Mouse (Mus musculus) adipocyte (in vitro differentiated cells): ENCODE data around the gene Ccdc89.

ENCODE experiments used
- DNase-seq: peaks from one replicate; pipeline ENCODE4 v3.0.0-alpha.2; 2016; ENCODE audit warnings: low spot score

Ccdc89 gene

DNA sequence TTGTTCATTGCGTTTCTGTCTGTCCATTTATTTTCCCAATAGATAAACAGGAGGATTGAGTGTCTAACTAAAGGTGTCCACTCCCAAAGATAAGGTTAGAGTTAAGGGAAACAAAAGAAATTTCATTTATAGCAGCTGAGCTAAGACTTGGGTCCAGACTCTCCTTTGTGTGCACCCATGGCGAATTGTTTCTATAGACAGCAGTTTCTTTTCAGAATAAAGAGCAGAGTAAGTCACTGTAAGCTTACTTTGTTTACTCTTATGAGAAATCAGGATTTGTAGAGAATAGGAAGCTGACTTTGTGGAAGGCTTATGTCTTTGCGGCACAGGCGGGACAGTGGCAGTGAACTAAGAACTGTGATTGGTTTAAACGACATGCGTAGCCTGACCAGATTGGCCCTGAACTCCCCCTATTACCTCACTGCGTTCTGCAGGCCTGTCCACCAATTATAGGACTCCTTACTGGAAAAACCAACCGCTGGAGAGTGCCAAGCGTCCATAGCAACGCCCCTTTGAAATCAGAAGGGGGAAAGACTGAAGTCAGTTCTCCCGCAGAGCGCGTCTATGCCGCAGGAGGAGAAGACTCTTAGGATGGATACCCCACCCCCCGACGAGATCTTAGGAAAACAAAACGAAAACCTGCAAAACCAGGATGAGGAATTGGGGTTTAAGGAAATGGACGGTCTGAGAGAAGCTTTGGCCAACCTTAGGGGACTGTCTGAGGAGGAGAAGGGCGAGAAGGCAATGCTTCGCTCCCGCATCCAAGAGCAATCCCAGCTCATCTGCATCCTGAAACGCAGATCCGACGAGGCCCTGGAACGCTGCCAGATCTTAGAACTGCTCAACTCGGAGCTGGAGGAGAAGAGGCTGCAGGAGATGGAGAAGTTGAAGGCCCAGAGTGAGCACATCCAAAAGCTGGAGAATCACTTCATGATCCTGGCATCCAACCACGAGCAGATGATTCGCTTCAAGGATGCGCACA lies at the start of gene Ccdc89:
Gene Ccdc89, plus strand, starts transcription at position 558 of the 982 bp plus-strand sequence.
- peak; percentile 93 for DNase-seq

DNA sequence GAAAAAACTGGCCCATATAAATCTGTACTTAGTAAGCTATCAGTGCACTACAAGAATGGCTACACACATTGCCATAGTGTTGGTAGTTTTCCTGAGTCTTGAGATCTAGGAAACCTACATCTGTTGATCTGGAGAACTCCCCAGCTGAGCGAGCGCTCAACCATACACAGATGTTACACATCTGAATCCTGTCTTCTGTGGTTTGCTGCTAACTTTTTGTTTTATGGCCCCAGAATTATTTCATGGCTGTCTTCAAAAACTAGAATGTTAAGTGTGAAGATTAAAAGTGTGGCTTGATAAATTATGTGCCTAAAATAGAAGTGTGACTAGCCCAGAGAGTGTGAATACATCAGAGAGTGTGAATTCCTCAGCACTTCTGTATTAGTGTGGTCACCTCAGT lies 42.0 kb upstream of the Ccdc89 start:
- no peak for DNase-seq

DNA sequence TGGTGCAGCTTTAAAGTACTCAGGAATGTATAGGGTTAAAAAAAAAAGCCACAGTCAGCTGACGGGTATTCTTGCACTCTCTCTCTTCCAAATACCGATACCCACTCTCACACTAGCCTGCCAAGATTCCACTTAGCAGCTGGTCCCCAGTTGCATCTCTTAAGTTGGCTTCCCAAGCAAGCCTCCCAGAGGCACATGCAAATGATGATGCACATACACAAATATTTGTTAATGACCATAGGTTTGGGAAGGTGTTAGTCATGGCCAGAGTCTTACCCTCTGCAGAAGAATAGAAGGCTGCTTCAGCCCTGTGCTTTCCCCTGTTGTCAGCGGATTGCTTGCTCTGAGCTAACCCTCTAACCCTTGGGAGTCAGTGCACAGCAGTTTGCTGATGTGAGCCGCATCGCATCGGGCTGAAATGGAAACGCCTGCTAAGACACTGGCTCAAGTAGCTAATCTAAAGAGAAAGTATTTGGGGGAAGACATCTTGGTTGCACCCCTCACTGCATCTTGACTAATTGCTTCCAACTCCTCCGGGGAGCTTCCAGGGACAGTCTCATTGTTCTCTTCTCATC lies 39.4 kb upstream of the Ccdc89 start:
- no peak for DNase-seq

DNA sequence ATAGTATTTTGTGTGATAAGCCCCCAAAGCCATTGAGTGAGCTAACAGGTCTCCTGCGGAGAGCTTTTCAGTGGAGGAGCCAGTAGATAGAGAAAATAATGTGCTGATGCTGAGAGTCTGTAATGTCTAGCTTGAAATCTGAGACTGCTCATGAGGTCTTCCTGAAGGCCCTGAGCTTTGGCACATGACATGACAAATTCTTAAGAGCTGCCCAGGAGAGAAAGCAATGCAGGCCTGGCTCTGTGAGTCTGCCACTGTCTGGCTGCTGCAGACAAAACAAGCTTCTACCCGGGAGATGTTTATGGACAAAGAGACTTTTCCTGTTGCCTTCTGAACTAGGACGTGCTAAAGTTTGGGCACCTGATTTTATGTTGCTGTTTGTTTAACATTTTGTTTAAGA lies 36.6 kb upstream of the Ccdc89 start:
- no peak for DNase-seq

DNA sequence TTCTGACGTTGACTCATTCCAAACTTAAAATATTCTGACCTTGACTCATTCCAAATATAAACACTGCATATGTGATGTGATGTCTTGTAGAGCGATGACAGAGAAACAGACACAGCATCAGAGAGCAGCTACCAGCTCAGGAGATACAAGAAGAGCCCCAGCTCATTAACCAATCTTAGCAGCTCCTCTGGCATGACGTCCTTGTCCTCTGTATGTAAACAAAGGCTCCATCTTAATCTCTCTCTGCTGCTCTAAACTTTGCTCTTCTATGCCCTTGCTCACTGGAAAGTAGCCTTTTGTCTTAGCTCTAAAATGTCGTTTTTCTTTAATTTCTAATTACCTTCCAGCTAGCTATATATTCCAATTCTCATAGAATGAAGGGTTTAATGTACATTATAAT lies 31.3 kb upstream of the Ccdc89 start:
- no peak for DNase-seq

DNA sequence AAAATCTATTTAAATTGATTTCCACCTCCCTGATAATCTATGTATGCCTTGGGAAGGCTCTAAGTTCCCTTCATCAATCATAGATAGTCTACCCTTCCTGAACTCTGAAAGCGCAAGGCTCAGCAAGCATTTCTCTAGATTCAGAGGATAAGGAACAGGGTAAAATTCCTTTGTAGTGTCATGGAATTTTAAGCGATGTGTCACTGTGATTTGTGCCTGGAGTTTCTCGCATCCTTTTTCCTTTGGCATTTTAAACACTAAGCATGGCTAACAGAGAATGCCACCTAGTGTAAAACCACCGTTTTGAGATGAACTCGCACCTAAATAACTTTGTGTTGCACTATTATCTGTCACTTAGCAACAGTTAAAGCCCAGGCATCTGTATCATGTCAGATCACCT lies 30.4 kb upstream of the Ccdc89 start:
- DNase-seq, result no peak

DNA sequence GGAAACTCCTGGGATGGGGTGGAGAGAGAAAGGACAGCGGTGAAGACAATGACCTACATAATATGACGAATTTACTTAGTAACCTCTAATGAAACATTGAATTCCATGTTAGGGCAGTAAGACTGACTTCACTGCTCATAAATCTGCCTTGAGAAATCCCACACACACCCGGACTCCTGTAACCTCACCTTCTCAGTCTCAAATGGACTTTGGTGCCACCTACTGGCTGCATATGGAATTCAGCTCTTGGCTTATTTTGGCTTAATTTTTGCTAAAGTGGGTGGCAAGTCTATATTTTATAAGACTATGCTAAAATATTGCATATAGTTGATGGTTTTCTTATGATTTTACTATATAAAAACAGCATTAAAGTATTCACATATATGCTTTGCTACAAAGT lies 16.4 kb upstream of the Ccdc89 start:
- peak; percentile 78 for DNase-seq

DNA sequence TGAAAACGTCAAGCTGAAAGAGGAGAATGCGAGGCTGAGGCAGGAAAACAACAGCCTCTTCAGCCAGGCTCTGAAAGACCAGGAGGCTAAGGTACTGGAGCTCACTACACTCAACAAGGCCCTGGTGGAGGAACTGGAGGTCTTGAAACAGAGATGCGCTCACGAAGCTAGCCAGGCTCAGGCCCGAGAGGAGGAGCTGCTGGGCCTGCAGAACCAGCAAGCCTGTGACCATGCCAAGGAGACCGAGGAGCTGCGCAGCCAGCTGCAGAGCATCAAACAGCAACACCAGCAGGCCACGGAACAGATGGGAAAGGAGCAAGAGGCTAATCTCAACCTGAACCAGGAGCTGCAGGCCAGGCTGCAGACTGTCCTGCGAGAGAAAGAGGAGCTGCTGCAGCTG lies 629 bp downstream of the Ccdc89 start:
- no peak for DNase-seq

DNA sequence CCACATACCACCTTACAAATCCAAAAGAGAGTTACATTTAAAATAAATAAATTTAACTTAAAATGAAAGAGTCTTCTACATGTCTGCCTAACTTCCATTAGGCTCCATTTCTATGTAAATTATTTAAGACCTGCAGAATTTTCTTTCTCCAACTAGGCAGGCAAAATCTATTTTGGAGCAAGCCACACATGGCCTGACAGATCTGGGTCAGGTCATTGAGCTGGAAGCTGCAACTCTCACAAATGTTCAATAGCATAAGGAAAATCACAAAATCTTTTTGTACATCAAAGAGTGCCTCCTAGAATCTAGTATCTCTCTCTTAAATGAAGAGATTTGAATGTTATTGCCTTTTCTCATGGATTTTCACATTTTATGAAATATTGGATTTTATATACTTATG lies 5.8 kb downstream of the Ccdc89 start:
- DNase-seq, result no peak

DNA sequence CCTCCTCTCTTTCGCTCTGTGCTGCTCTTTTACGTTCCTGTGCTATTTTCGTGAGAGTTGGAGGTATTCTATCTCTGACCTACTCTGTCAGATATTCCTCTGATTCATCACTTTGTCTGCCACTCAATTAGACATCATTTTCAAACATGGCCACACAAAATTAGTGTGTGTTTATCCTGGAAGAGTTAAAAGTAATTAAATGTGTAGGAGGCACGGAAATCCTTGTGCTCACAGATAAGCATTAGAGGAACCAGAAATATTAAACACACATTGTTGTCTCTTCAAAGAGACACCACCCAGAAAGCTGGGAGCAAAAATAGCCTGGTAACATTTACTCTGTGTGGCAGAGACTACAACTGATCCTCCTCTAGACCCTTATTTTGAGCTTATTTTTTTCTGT lies 13.7 kb downstream of the Ccdc89 start:
- no peak for DNase-seq

DNA sequence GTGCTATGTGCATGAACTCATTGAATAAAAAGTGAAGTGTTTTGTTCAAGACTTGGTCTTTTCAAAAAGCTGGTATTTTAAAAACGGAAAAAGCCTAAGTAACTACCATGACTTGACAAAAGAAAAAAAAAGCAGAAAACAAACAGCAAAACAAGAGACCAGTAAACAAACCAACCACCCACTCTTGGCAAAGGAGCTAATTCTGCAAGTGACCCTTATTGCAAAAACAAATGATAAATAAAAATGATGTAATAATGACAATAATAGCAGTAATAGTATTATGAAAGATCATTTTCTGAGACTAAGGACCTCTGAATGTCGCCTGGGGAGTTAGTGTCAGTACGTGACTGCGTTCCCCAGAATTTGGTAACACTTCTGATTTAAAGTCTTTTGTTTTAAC lies 15.7 kb downstream of the Ccdc89 start:
- DNase-seq, result no peak

DNA sequence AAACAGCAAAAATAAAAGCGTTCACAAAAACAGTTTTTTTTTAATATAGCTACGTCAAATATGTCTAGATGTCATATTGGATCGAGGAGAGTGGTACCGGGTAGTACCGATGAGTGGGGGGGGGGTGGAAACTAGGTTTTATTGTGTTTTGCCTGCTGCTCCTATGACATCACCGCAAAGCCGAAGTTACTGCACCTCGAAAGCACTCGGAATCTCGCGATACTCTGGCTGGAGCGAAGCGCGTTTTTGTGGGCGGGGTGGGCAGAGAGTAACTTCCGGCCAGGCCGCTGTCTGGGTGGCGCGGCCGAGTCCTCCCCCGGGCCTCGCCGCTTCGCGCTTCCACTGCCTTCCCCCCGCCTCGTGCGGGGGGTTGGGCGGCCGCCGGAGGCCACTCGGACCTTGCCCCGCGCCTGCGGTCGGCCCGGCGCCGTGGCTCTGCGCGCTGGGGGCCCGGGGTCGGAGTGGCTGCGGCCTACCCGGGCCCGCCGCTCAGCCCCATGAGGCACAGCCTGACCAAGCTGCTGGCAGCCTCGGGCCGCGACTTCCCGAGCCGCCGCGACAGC lies 16.2 kb downstream of the Ccdc89 start, which contains the start of gene Crebzf:
Gene Crebzf, plus strand, starts transcription at position 212 of the 563 bp plus-strand sequence.
- peak; percentile 97 for DNase-seq

DNA sequence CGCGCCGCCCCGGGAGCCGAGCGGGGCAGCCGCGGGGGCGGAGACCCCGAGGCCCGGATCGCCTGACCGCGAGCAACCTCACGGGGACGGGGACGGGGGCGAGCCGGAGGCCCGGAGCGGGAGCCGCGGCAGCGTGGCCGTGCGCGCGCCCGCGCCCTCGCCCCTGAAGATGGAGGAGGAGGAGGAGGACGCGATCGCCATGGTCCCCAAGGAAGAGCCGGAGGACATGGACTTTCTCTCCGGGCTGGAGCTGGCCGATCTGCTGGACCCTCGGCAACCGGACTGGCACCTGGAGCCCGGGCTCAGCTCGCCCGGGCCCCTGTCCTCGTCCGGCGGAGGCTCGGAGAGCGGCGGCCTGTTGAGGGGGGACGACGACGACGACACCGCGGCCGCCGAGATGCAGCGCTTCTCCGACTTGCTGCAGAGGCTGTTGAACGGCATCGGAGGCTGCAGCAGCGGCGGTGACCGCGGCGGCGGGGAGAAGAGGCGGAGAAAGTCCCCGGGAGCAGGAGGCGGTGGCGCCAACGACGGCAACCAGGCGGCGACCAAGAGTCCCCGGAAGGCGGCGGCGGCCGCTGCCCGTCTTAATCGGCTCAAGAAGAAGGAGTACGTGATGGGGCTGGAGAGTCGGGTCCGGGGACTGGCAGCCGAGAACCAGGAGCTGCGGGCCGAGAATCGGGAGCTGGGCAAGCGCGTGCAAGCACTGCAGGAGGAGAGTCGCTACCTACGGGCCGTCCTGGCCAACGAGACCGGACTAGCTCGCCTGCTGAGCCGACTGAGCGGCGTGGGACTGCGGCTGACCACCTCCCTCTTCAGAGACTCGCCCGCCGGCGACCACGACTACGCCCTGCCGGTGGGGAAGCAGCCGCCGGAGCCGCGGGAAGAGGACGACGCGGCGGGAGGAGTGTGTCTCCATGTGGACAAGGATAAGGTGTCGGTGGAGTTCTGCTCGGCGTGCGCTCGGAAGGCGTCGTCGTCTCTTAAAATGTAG lies 17.0 kb downstream of the Ccdc89 start:
- peak; percentile 63 for DNase-seq

DNA sequence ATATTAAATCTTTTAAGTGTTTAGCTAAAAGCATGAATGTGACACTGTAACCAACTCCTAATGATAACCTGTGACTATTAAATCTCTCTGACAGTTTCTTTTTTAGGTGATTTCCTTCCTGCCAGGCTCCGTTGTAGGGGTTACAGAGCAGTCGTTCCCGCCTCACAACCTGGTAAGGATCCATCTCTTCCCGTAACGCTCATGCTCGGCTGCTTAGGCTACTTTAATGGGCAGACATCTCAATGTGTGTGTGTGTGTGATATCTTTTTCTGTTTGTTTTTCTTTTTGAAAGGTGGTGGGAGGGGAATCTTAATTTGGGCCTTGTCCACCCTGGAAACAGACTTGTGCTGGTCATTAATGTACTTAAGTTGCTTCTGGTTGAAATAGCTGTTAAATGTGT lies 17.8 kb downstream of the Ccdc89 start:
- peak; percentile 36 for DNase-seq

DNA sequence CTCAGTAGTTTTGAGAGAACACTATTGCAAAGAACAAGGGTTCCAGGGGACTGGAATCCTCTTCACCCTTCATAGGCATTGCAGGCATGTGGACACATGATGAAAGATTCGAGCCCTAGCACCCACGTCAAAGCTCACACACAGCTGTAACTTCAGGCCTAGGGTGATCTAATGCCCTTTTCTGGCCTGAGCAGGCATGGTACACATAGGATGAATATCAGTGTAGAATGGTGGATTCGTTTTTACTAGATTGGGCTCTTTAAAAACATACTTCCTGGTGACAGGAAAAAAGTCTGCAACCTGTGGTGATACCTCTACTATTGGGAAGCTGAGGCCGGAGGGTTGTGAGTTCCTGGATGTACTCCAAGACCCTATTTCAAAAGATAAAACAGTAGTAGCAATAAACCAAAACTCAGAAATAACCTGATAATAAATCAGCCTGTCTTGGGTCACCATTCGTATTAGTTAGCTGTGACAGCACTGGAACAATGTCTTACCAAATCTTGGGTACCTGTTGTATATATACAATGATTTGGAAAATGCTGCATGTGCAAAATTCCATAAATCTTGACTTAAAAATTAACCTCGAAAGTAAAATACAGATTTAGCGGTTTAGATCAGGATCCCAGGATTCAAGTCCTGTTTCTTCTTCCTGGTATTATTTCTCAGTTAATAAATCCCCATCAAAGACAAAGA lies 29.9 kb downstream of the Ccdc89 start:
- DNase-seq, result no peak

DNA sequence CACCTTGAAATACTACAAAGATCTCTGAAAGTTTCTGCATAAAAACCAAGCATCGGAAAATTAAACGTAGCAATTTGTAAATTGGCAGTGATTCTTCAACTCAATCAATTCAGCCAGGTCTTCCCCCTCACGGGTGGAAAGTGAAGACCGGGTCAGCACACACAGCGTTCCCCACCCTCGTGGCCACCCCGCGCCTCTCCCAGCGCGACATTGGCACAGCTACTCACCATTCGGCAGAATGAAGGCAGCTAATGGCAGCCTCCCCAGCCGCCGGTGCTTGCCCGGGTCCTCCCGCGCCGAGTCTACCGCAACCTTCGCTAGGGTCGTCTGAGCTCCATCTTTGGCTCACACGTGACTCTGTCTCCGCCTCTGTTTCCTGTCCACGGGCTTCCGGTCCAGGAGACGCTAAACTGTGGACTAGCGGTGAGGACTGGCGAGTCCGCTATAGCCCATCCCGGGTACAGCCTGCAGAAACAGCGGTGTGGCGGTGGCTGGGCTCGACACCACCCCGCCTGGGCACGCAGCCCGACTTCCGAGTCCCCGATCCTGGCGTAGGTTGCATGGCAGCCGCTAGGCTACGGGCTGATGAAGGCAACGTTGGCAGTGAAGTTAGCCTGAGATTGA lies 30.6 kb downstream of the Ccdc89 start, which contains the start of gene Tmem126a:
Gene Tmem126a, minus strand, starts transcription at position 385 of the 624 bp plus-strand sequence.
- DNase-seq, result peak; percentile 90

DNA sequence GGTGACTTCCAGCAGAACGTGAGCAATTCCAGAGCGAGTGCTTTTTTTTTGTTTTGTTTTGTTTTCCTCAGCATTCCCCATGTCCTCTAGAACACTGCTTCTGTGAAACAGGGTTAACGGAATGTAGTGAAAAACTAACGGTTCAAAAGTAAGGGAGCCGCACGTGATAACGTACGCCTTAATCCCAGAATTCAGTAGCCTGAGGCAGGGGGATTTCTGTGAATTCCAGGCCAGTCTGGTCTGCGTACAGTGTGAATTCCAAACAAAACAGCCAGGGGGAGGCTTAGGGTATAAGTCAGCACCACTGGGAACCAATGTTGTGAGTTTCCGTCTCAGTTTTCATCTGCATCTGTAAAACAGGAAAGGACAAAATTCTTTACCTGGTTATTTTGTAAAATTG lies 31.1 kb downstream of the Ccdc89 start:
- no peak for DNase-seq

DNA sequence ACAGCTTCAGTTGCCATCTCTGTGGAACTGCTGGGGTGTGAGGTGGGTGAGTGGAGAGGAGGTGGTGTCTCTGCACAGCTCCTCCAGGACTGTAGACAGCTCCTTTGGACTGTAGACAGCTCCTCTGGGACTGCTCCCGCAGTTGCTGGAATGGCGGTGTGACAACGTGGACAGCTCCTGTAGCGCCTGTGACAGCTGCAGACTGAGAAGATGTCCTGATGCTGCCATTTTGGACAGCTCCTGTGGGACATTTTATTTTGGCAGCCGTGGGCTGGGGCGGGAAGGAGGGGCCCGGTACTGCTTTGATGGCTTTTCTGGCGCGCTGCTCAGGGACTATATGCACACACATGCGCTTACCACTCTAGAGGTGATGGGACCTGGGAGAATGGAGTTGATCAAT lies 34.0 kb downstream of the Ccdc89 start:
- no peak for DNase-seq

DNA sequence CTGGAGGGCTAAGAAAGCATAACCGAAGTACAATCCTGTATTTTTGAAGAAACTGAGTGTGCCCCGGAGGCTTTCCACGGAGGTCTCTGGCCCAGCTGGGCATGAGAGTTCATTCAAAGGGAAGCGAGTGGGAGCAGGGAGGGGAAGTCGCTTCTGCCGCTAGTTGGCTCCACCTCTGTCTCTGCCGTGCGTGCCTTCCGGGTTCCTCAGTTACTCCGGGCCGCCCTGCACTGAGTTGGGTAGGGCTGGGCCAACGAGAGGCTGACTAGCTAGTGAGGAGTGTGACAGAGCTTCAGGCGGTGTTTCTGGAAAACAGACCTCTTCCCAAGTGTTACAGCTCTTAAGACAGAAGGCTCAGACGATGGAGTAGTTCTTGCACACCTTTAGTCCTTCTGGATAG lies 34.6 kb downstream of the Ccdc89 start:
- no peak for DNase-seq

DNA sequence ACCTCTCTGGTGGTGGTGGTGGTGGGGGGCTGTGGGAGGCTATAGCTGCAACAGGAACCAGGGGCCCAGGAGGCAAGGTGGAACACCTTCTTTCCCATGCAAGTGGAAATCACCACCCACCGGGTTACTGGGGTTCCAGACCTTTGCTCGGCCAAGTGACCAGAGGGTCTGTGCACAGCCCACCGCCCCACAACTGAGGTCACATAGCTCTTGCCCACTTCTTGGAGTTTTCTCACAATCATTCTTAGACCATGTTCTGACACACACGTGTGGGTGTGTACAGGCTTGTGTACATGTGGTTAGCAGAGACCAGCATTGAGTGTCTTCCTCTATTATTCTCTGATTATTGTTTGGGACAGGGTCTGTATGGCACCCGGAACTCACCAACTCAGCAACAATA lies 35.1 kb downstream of the Ccdc89 start:
- no peak for DNase-seq

DNA sequence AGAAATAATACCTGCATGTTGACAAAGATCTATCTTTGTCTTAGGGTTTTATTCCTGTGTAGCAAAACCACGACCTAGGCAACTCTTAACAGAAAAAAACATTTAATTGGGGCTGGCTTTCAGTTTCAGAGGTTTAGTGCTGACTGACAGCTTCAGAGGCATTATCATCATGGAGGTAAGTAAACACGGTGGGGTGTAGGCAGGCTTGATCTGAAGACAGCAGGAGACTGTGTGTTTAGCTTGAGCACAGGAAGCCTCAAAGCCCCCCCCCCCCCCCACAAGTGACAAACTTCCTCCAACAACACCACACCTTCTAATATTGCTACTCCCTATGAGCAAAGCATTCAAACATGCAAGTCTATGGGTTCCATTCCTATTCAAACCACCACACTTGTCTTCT lies 47.1 kb downstream of the Ccdc89 start:
- no peak for DNase-seq
